Mouse (Mus musculus) CH12.LX (cell line): ENCODE results near the gene Ppm1b. TPM values are rescaled to one million over a fixed set of nuclear protein-coding genes. Genes with fewer than 3 reads are reported as not detected.

Experiments used
- DNase-seq: peaks from one replicate; pipeline ENCODE4 v3.0.0-alpha.2; 2013; ENCODE audit errors: extremely low read depth
- H3K27ac ChIP-seq: 2 replicates; pipeline ENCODE4 v1.5.1; 2012; ENCODE audit warnings: low read depth, mild to moderate bottlenecking, control low read depth, moderate library complexity; ENCODE audit not compliant: insufficient read depth
- H3K27me3 ChIP-seq: replicated peaks from 2 replicates; pipeline ENCODE3; 2012; ENCODE audit warnings: inconsistent platforms
- H3K36me3 ChIP-seq, 2 experiments: replicated peaks in 1 of 2; 2 replicates each; pipeline versions ENCODE3 to v1.6.1; 2012; ENCODE audit warnings: inconsistent platforms in 1 of 2, low read length in 1 of 2, mild to moderate bottlenecking in 1 of 2, mixed read lengths in 1 of 2, moderate library complexity in 1 of 2; ENCODE audit not compliant: control insufficient read depth in 1 of 2, insufficient read depth in 1 of 2
- H3K4me1 ChIP-seq, 2 experiments: 2 replicates each; pipeline ENCODE4 v1.6.1; 2012; ENCODE audit warnings: inconsistent platforms in 1 of 2, moderate library complexity in 1 of 2; ENCODE audit not compliant: insufficient read depth in 2 of 2, control insufficient read depth in 1 of 2
- H3K4me2 ChIP-seq: 2 replicates; pipeline ENCODE4 v1.6.1; 2012; ENCODE audit warnings: low read depth, mild to moderate bottlenecking, control low read depth; ENCODE audit not compliant: poor library complexity, insufficient read depth, severe bottlenecking
- H3K4me3 ChIP-seq, 3 experiments: fragments of 150-350 bp in 1 of 3; sonication (generic) in 1 of 3; replicated peaks in 1 of 3; 2 replicates each; pipeline versions ENCODE3 to v1.5.1; 2011 to 2012; ENCODE audit warnings: low read depth in 2 of 3, low read length in 2 of 3, mild to moderate bottlenecking in 2 of 3, moderate library complexity in 2 of 3, control low read depth in 1 of 3, improper control_type of control experiment in 1 of 3, inconsistent platforms in 1 of 3, mixed read lengths in 1 of 3; ENCODE audit not compliant: poor library complexity in 1 of 3
- H3K79me2 ChIP-seq: replicated peaks from 2 replicates; pipeline ENCODE4 v1.6.1; 2012; ENCODE audit warnings: mild to moderate bottlenecking, moderate library complexity; ENCODE audit not compliant: control insufficient read depth, poor library complexity, insufficient read depth, severe bottlenecking; ENCODE audit errors: extremely low read depth
- H3K9ac ChIP-seq: 2 replicates; pipeline ENCODE4 v1.6.1; 2012; ENCODE audit warnings: low read depth, mild to moderate bottlenecking, control low read depth, moderate library complexity; ENCODE audit not compliant: insufficient read depth
- H3K9me3 ChIP-seq: replicated peaks from 2 replicates; pipeline ENCODE3; 2012; ENCODE audit warnings: low read length, inconsistent platforms, mixed read lengths
- BHLHE40 ChIP-seq: IDR thresholded peaks from 2 replicates; pipeline ENCODE4 v1.6.1; 2011; ENCODE audit warnings: mild to moderate bottlenecking, low read depth, low read length, improper control_type of control experiment
- CHD1 ChIP-seq: IDR thresholded peaks from 2 replicates; pipeline ENCODE4 v1.6.1; 2012; ENCODE audit warnings: low read depth, low read length, improper control_type of control experiment, inconsistent platforms
- CTCF ChIP-seq, 2 experiments: IDR thresholded peaks in 1 of 2; conservative IDR thresholded peaks in 1 of 2; 2 replicates each; pipeline ENCODE4 v1.5.1; 2011 to 2012; ENCODE audit warnings: low read depth in 2 of 2, low read length in 2 of 2, improper control_type of control experiment in 1 of 2, inconsistent platforms in 1 of 2, mild to moderate bottlenecking in 1 of 2, moderate library complexity in 1 of 2
- E2F4 ChIP-seq: IDR thresholded peaks from 2 replicates; pipeline ENCODE4 v1.6.1; 2011; ENCODE audit warnings: low read depth, low read length, improper control_type of control experiment; ENCODE audit not compliant: insufficient replicate concordance
- ELF1 ChIP-seq: IDR thresholded peaks from 2 replicates; pipeline ENCODE4 v1.6.1; 2014; ENCODE audit warnings: low read depth, mild to moderate bottlenecking, inconsistent platforms, low read length, improper control_type of control experiment
- ETS1 ChIP-seq: conservative IDR thresholded peaks from 2 replicates; pipeline ENCODE4 v1.6.1; 2012; ENCODE audit warnings: low read depth, mild to moderate bottlenecking, inconsistent platforms, low read length, improper control_type of control experiment, moderate library complexity
- GABPA ChIP-seq: IDR thresholded peaks from 2 replicates; pipeline ENCODE4 v1.6.1; 2012; ENCODE audit warnings: low read depth, low read length, improper control_type of control experiment, inconsistent platforms; ENCODE audit not compliant: insufficient replicate concordance
- HCFC1 ChIP-seq: IDR thresholded peaks from 2 replicates; pipeline ENCODE4 v1.6.1; 2012; ENCODE audit warnings: low read depth, mild to moderate bottlenecking, inconsistent platforms, low read length, improper control_type of control experiment
- IRF4 ChIP-seq: IDR thresholded peaks from 2 replicates; pipeline ENCODE4 v1.6.1; 2014; ENCODE audit warnings: low read depth, mild to moderate bottlenecking, inconsistent platforms, low read length, improper control_type of control experiment
- JUN ChIP-seq: IDR thresholded peaks from 2 replicates; pipeline ENCODE4 v1.6.1; 2011; ENCODE audit warnings: low read depth, mild to moderate bottlenecking, low read length, improper control_type of control experiment, moderate library complexity; ENCODE audit not compliant: insufficient read depth
- JUND ChIP-seq: conservative IDR thresholded peaks from 2 replicates; pipeline ENCODE4 v1.6.1; 2011; ENCODE audit warnings: low read depth, low read length, improper control_type of control experiment
- KAT2A ChIP-seq: IDR thresholded peaks from 2 replicates; pipeline ENCODE4 v1.6.1; 2012; ENCODE audit warnings: low read length, improper control_type of control experiment, inconsistent platforms; ENCODE audit not compliant: insufficient replicate concordance
- MAX ChIP-seq: IDR thresholded peaks from 2 replicates; pipeline ENCODE4 v1.6.1; 2011; ENCODE audit warnings: low read length, improper control_type of control experiment
- MEF2A ChIP-seq: IDR thresholded peaks from 2 replicates; pipeline ENCODE4 v1.6.1; 2014; ENCODE audit warnings: low read depth, mild to moderate bottlenecking, inconsistent platforms, low read length, improper control_type of control experiment, borderline replicate concordance
- MXI1 ChIP-seq: IDR thresholded peaks from 2 replicates; pipeline ENCODE4 v1.6.1; 2011; ENCODE audit warnings: mild to moderate bottlenecking, low read depth, low read length, improper control_type of control experiment
- MYC ChIP-seq: IDR thresholded peaks from 2 replicates; pipeline ENCODE4 v1.6.1; 2011; ENCODE audit warnings: low read depth, mild to moderate bottlenecking, improper control_type of control experiment, low read length
- RAD21 ChIP-seq: IDR thresholded peaks from 2 replicates; pipeline ENCODE4 v1.6.1; 2011; ENCODE audit warnings: low read depth, mild to moderate bottlenecking, low read length, improper control_type of control experiment, moderate library complexity
- SIN3A ChIP-seq: IDR thresholded peaks from 2 replicates; pipeline ENCODE4 v1.6.1; 2012; ENCODE audit warnings: low read length, improper control_type of control experiment, inconsistent platforms
- SMC3 ChIP-seq: IDR thresholded peaks from 2 replicates; pipeline ENCODE4 v1.6.1; 2011; ENCODE audit warnings: low read depth, low read length, improper control_type of control experiment
- TBP ChIP-seq: conservative IDR thresholded peaks from 2 replicates; pipeline ENCODE4 v1.6.1; 2011; ENCODE audit warnings: low read depth, low read length, improper control_type of control experiment
- USF1 ChIP-seq: IDR thresholded peaks from 2 replicates; pipeline ENCODE4 v1.6.1; 2014; ENCODE audit warnings: low read depth, mild to moderate bottlenecking, inconsistent platforms, low read length, improper control_type of control experiment
- USF2 ChIP-seq: conservative IDR thresholded peaks from 2 replicates; pipeline ENCODE4 v1.6.1; 2011; ENCODE audit warnings: low read depth, low read length, improper control_type of control experiment
- ZC3H11A ChIP-seq: IDR thresholded peaks from 2 replicates; pipeline ENCODE4 v1.6.1; 2012; ENCODE audit warnings: low read depth, mild to moderate bottlenecking, inconsistent platforms, low read length, improper control_type of control experiment
- ZKSCAN1 ChIP-seq: IDR thresholded peaks from 2 replicates; pipeline ENCODE4 v1.6.1; 2012; ENCODE audit warnings: low read depth, inconsistent platforms, low read length, improper control_type of control experiment, borderline replicate concordance
- ZMIZ1 ChIP-seq: IDR thresholded peaks from 2 replicates; pipeline ENCODE4 v1.6.1; 2012; ENCODE audit warnings: low read depth, mild to moderate bottlenecking, inconsistent platforms, low read length, improper control_type of control experiment
- ZNF384 ChIP-seq: IDR thresholded peaks from 2 replicates; pipeline ENCODE4 v1.6.1; 2012; ENCODE audit warnings: low read depth, low read length, improper control_type of control experiment, inconsistent platforms
- dilution Hi-C: fragments of 300-500 bp; cut with MboI; formaldehyde crosslinking; loops from 2 replicates; pipeline ENCODE4 v1.14.3; 2020; ENCODE audit warnings: low sequenced_read_pairs; ENCODE audit not compliant: extremely low pct_unique_long_range_greater_than_20kb, extremely low pct_ligation_motif_present
- in situ Hi-C: fragments of 300-500 bp; cut with MboI; formaldehyde crosslinking; loops from 3 replicates; pipeline ENCODE4 v1.14.3; 2019; ENCODE audit warnings: low sequenced_read_pairs, low pct_ligation_motif_present, low pct_unique_long_range_greater_than_20kb, mixed read lengths
- polyA plus RNA-seq: library from polyadenylated mRNA; unstranded; fragments of >175 nt; gene quantifications from 2 replicates; pipeline ENCODE4 v1.2.1, GENCODE M21; 2012; ENCODE audit warnings: low read depth; ENCODE audit not compliant: insufficient read length
- total RNA-seq, 2 experiments: library from RNA; depleted of rRNA; stranded (reverse); fragments of 300-350 nt in 1 of 2; fragments of >200 nt in 1 of 2; gene quantifications; 2 replicates each; pipeline ENCODE4 v1.2.3; 2012 to 2014

Gene Ppm1b
- total and polyA plus RNA-seq, 3 experiments, result 37.7 to 49.6 (median 39.5) TPM

- peaks cover 0 to 31% of the 10 kb centered on the region in 2 experiments; a peak in 2 of 4 replicates for H3K4me1 ChIP-seq
- peaks cover 2% of the 10 kb centered on the region; the same call in 1 of the 2 replicates for H3K79me2 ChIP-seq
- H3K9me3 ChIP-seq, result no peaks in the 10 kb centered on the region
- in situ Hi-C loops, result no loop called here
- H3K27ac ChIP-seq, result no peak overlapping the region
- no peak overlapping the region for H3K4me3 ChIP-seq
- TF ChIP-seq JUND (no peak), IRF4 (no peak), TBP (no peak), USF2 (no peak), GABPA (no peak), ZKSCAN1 (no peak), ELF1 (no peak), SMC3 (no peak), USF1 (no peak), ZMIZ1 (no peak), BHLHE40 (no peak), ZNF384 (no peak), SIN3A (no peak), ZC3H11A (no peak), E2F4 (no peak), MAX (no peak)
- TF ChIP-seq, all 38 proteins: peak for 0
- no peak overlapping the region for H3K9ac ChIP-seq
- H3K4me2 ChIP-seq, result no peak overlapping the region
- dilution Hi-C loops, result no loop called here
- H3K27me3 ChIP-seq, result no peaks in the 10 kb centered on the region
- H3K36me3 ChIP-seq, result peaks cover 19 to 46% of the 10 kb centered on the region in 2 experiments
- DNase-seq, result no peak
Observed at GRCm38 (mm10) chr17:84995844-84996243, 39.3 kb downstream of the Ppm1b start.

- Histone ChIP-seq H3K4me3 (no peak overlapping the region), H3K9ac (no peak overlapping the region), H3K4me1 (peaks cover 0 to 31% of the 10 kb centered on the region in 2 experiments; a peak in 2 of 4 replicates), H3K27ac (no peak overlapping the region), H3K27me3 (no peaks in the 10 kb centered on the region), H3K9me3 (no peaks in the 10 kb centered on the region), H3K4me2 (no peak overlapping the region), H3K36me3 (peaks cover 19 to 49% of the 10 kb centered on the region in 2 experiments), H3K79me2 (0 out of 2 replicates have a peak, but pooled peaks cover 2% of the 10 kb centered on the region)
- TF ChIP-seq CTCF (conservative IDR thresholded peaks at IDR 0.05 in 1 of 2, IDR thresholded peaks at IDR 0.05 in 1 of 2; ENCODE audit: low read depth in 2 of 2, low read length in 2 of 2), result no peak
- no peak for TF ChIP-seq MYC
- TF ChIP-seq KAT2A, result no peak
- no peak for TF ChIP-seq JUND
- TF ChIP-seq GABPA, result no peak
- TF ChIP-seq MEF2A, result no peak
- no peak for TF ChIP-seq CHD1
- TF ChIP-seq E2F4, result no peak
- TF ChIP-seq JUN, result no peak
- TF ChIP-seq RAD21, result no peak
- no peak for TF ChIP-seq ETS1
- TF ChIP-seq ZMIZ1, result no peak
- no peak for TF ChIP-seq ZKSCAN1
- TF ChIP-seq MXI1, result no peak
- no peak for TF ChIP-seq HCFC1
- dilution Hi-C loops, result no loop called here
- in situ Hi-C loops, result no loop called here
- DNase-seq, result no peak
Observed at GRCm38 (mm10) chr17:84997639-84998038, 41.1 kb downstream of the Ppm1b start.
